Mouse (Mus musculus) left cerebral cortex, postnatal 25 days (tissue): ENCODE results near the gene Cops7b. TPM values are rescaled to one million over a fixed set of nuclear protein-coding genes. Genes with fewer than 3 reads are reported as not detected.

Source experiments
- DNase-seq, 2 experiments: peaks; one replicate each; pipeline ENCODE4 v3.0.0; 2022; ENCODE audit warnings: low spot score in 2 of 2, mixed read lengths in 1 of 2
- intact Hi-C: fragments of 180-260 bp; cut with DNase I; formaldehyde crosslinking; loops from one replicate; pipeline ENCODE4 v1.15.1; 2025
- microRNA-seq, 2 experiments: library from miRNA; unstranded; fragments of <30 nt; microRNA quantifications; one replicate each; pipeline ENCODE4 v1.2.0; 2022
- total RNA-seq, 2 experiments: library from RNA; stranded (reverse); gene quantifications; 2 replicates each; pipeline ENCODE4 v1.2.3; 2021

The Cops7b gene
- total RNA-seq, 2 experiments from 2014 or later = 27.5 to 29.6 TPM

GRCm38 (mm10) chr1:86643101-86643809, 60.6 kb downstream of the Cops7b start:
- intact Hi-C loops = no loop called here
- no peak for DNase-seq

- intact Hi-C loops = no loop called here
- no peak for DNase-seq
These were observed 64.8 kb downstream of the Cops7b start for GRCm38 (mm10) chr1:86647517-86647916.

- intact Hi-C loops = loop anchor here (1.0 to 2.0 kb wide), 2 partner anchors 393 to 537 kb away; no protein-coding TSS in a partner anchor
These were observed 67.6 kb downstream of the Cops7b start for GRCm38 (mm10) chr1:86650272-86650671.

GRCm38 (mm10) chr1:86652675-86653074, 70.0 kb downstream of the Cops7b start:
- no peak for DNase-seq
- intact Hi-C loops = no loop called here

More at GRCm38 (mm10) chr1:86650272-86650671, 67.6 kb downstream of the Cops7b start:
- peak; percentile 64 to 85 for DNase-seq

- intact Hi-C loops = no loop called here
- DNase-seq = no peak
These were observed 74.4 kb downstream of the Cops7b start for GRCm38 (mm10) chr1:86657071-86657470.

Small RNA genes within 50 kb of the gene (microRNA-seq; reads per million reads assigned to microRNA genes)
- gene Gm22955 = 0 reads per million in 2 experiments

Other genes with a start within 250 kb of the Cops7b start
- 100 to 1,000 TPM; 135 to 136 TPM for gene Ncl, start 223.5 kb upstream of the Cops7b start, total RNA-seq
- gene Nmur1, start 156.7 kb upstream of the Cops7b start, total RNA-seq = not detected
- not detected for gene Tex44, start 156.6 kb upstream of the Cops7b start, total RNA-seq
- 100 to 1,000 TPM; 359 to 366 TPM for gene Ptma, start 56.2 kb upstream of the Cops7b start, total RNA-seq
- gene Pde6d, start 275 bp upstream of the Cops7b start, total RNA-seq = 10 to 100 TPM; 49.4 to 58.1 TPM
- 10 to 100 TPM; 11.2 to 14.1 TPM for gene Nppc, start 87.7 kb downstream of the Cops7b start, total RNA-seq
- 10 to 100 TPM; 23.5 to 25.6 TPM for gene Dis3l2, start 120.9 kb downstream of the Cops7b start, total RNA-seq